Mouse (Mus musculus) gastrocnemius, adult 8-10 months (tissue): ENCODE measurements around the gene Mybpc3. TPM values are rescaled to one million over a fixed set of nuclear protein-coding genes. Genes with fewer than 3 reads are reported as not detected.

Experiments
- DNase-seq, 2 experiments: peaks; one replicate each; pipeline ENCODE4 v3.0.0; 2022; ENCODE audit warnings: low spot score in 2 of 2
- total RNA-seq, 4 experiments: library from RNA; stranded (reverse); gene quantifications; 2 replicates each; pipeline ENCODE4 v1.2.4; 2022

Mybpc3 gene
- total RNA-seq, 4 experiments from 2014 or later, result 0.29 to 0.36 (median 0.31) TPM

GRCm38 (mm10) chr2:91119551-91119950 lies 1.6 kb downstream of the Mybpc3 start:
- DNase-seq, result no peak

DNA sequence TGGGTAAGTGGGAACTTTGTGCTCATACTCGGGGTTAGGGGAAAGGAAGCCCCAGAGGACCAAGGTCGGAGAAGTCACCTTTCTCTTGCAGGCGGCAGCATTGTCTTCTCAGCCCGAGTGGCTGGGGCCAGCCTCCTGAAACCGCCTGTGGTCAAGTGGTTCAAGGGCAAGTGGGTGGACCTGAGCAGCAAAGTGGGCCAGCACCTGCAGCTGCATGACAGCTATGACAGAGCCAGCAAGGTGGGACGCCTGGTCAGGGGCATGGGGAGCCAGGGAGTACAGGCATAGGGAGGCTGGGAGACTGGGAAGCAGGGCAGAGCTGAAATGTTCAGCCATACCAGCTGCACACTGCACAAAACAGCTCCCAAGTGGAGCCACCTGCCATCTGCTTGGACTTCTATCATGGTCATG lies 2.3 kb downstream of the Mybpc3 start:
- no peak for DNase-seq

DNA sequence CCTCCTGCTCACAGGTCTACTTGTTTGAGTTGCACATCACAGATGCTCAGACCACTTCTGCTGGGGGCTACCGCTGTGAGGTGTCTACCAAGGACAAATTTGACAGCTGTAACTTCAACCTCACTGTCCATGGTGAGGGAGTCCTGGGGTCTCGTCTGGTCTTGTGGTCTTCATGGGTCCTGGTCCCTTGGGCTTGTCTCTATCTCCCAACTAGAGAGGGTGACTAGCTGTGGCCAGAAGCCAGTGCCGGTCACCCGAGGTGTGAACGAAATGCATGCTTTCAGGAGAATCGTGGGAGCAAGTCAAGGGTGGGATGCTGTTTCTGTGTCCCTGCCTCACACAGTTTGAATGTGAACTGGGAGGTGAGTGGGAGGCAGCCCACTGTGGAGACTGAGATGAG lies 3.1 kb downstream of the Mybpc3 start:
- DNase-seq, result no peak

DNA sequence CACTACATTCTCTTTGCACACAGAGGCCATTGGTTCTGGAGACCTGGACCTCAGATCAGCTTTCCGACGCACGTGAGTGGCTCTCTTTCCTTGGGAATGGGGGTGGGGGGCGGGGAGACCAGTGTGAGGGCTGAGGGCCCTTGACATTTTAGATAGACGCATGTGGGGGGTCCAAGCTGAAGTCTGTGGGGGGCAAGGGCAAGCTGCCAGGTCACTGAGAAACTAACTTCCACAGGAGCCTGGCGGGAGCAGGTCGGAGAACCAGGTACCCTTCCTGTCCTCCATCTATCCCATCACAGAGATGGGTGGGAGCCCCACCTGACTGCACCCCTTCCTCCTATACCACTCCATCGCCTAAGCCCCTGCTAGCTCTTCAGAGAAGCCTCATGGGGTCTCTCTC lies 3.6 kb downstream of the Mybpc3 start:
- DNase-seq, result no peak

- DNase-seq, result no peak
Measured at GRCm38 (mm10) chr2:91123521-91123920, 5.6 kb downstream of the Mybpc3 start.

GRCm38 (mm10) chr2:91125101-91125500 lies 7.2 kb downstream of the Mybpc3 start:
- no peak for DNase-seq

GRCm38 (mm10) chr2:91128761-91129160 lies 10.8 kb downstream of the Mybpc3 start:
- no peak for DNase-seq

- DNase-seq, result peak in 1 of 2 experiments; percentile 17
Measured at GRCm38 (mm10) chr2:91130126-91130525, 12.2 kb downstream of the Mybpc3 start.

- DNase-seq, result no peak
Measured at GRCm38 (mm10) chr2:91131251-91131650, 13.3 kb downstream of the Mybpc3 start.

GRCm38 (mm10) chr2:91132035-91132434 lies 14.1 kb downstream of the Mybpc3 start:
- no peak for DNase-seq

- no peak for DNase-seq
Measured at GRCm38 (mm10) chr2:91136513-91137412, 18.8 kb downstream of the Mybpc3 start.

DNA sequence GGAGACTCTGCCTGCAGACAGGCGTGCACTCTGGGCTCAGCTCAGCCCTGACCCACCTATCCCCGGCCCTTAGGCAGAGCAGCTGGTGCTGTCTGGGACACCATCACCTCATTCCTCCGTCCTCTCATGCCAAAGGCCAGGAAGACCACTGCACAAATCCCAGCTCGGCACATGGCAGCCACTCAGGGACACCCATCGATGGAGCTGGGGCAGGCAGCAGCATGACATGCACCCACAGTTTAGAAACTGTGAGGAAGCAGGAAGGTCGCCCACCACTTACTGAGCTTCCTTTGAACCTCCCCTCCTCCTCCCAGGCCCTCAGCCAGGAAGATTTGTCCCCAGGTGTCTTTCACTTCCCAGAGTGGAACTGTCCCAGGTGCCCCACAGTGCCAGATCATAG lies 19.5 kb downstream of the Mybpc3 start:
- DNase-seq, result no peak

DNA sequence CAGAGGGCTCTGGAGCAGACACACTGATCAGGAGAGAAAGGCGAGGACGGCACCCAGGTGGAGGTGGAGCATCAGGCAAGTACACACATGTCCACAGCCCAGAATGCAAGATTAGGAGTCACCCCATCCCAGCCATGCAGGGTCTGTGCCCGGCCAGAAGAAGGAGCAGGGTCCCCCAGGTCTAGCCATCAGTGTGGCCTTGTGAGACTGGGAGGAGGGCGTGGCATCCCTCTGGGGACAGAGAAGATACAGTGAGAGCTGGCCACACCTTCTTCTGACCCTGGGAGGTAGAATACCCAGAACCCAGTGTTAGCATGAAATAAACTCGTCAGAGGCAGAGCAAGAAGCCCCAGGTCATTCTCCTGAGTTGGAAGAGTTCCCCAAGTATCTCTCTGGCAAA lies 21.4 kb downstream of the Mybpc3 start:
- DNase-seq, result no peak

- DNase-seq, result no peak
Measured at GRCm38 (mm10) chr2:91139764-91140163, 21.8 kb downstream of the Mybpc3 start.

DNA sequence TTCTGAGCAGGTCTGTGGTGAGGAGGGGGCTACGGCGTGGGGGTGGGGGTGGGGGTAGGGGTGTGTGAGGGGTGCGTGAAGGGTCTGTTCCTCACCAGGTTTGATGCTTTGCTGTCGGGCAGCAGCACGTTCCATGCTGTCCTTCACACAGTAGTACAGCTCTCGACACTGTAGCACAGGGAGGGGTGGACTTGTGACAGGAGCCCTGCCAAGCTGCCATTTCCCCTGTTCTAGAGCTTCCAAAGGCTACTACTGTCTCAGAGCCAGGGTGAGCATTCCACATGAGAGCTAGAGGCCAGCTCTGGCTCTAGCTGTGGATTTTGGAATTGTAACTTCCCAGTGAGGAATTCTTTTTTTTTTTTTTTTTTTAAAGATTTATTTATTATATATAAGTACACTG lies 25.0 kb downstream of the Mybpc3 start:
- no peak for DNase-seq

- no peak for DNase-seq
Measured at GRCm38 (mm10) chr2:91143401-91143800, 25.5 kb downstream of the Mybpc3 start.

- no peak for DNase-seq
Measured at GRCm38 (mm10) chr2:91148101-91148500, 30.2 kb downstream of the Mybpc3 start.

DNA sequence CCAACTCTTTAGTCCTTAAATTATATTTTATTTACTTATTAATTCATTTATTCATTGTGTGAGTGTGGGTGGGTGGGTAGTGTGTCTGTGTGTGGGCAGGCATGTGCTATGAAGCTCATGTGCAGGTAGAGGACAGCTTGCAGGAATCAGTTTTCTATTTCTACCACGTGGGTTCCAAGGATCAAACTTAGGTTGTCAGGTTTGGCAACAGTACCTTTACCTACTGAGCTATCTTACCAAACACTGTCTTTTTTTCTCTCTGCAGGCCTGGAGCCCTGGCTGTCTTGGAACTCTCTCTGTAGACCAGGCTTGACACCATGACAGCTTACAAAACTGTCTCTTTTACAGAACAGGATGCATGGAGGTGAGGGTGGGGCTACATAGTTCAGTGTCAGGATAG lies 33.4 kb downstream of the Mybpc3 start:
- no peak for DNase-seq

GRCm38 (mm10) chr2:91152885-91153377 lies 35.0 kb downstream of the Mybpc3 start:
- no peak for DNase-seq

DNA sequence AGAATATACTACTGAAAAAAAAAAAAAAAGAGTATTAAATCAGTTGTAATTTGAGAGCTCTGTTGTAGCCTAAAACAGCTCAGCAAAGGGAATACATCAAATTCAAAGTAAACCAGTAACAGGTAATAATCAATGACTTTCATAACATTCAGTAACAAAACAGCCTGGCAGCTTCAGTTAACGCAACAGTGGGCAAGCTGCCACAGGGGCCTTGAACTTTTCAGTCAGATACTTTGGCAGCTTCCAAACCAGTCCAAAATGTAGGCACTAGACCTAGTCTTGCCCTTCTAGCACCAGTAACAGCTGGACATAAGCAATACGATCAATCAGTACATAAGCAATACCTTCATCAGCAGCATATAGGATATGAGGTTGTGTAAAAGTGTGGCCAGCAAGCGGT lies 36.1 kb downstream of the Mybpc3 start:
- DNase-seq, result no peak

DNA sequence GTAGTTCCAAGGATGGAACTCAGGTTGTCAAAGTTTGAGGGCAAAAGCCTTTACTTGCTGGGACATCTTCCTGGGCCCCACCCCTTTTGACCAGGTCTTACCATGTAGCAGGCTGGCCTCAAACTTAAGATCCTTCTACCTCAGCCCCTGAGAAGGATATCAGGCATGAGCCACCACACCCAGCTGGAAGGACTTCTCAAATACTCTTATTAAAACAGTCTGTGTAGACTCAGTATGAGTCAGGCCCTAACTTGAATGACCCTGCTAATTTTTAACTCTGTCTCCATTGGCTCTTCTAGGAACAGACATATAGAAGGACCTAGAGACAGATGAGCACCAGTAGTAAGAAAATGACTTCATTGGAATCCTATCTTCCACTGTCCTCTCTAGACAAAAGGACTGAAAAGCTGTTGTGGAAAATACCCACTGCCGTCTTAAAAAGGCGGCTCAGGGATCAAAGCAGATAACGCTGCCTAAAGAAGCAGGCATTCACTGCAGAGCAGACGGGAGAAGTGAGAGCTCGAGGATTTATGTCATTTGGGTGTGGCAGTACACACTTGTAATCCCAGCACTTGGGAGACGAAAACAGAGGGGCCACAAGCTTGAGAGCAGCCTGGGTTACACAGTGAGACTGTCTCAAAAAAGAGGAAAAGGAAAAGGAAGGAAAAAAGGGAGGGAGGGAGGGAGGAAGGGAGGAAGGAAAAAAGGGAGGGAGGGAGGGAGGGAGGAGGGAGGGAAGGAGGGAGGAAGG lies 39.2 kb downstream of the Mybpc3 start:
- DNase-seq, result no peak

- DNase-seq, result no peak
Measured at GRCm38 (mm10) chr2:91160591-91160990, 42.6 kb downstream of the Mybpc3 start.
